Mouse (Mus musculus): ENCODE data around the gene Cabp2. TPM values are rescaled to one million over a fixed set of nuclear protein-coding genes. Genes with fewer than 3 reads are reported as not detected.
A peak's percentile ranks its signal among the peaks of the same experiment; 100 is the strongest.
"Not testable (repeated sequence)": the region's sequence is repeated elsewhere in the genome, so short reads cannot be mapped to it uniquely, and the experiment has no call there.

Cabp2 gene
- polyA plus RNA-seq, 1 experiment from 2014 or later: not detected

GRCm38 (mm10) chr19:4122411-4123370 lies 41.3 kb downstream of the Cabp2 start:
- Histone ChIP-seq H3K4me1 (replicated peaks; ENCODE audit: control insufficient read depth, insufficient read depth, low read length) (peaks cover 10% of the 10 kb centered on the region), H3K27me3 (ENCODE audit: control insufficient read depth, insufficient read depth, low read length) (no peaks in the 10 kb centered on the region), H3K9me3 (ENCODE audit: control insufficient read depth, low read length) (no peaks in the 10 kb centered on the region), H3K4me2 (ENCODE audit: low read depth, low read length, severe bottlenecking) (no peak overlapping the region), H3K36me3 (ENCODE audit: control insufficient read depth, insufficient read depth, low read length) (no peaks in the 10 kb centered on the region; the same call in 1 of the 2 replicates), H3K9ac (ENCODE audit: low read length) (no peak overlapping the region), H3K27ac (ENCODE audit: low read depth, low read length) (no peak overlapping the region), H3K4me3 (ENCODE audit: low read depth, low read length) (no peak overlapping the region)
- ATAC-seq (replicated peaks; ENCODE audit: low FRiP score) (no peak), DNase-seq (ENCODE audit: low spot score) (no peak)
- WGBS: 83% methylated on average over 7 of the region's 7 CpGs

GRCm38 (mm10) chr19:4124432-4124831 lies 43.1 kb downstream of the Cabp2 start:
- 87% methylated on average over 4 of the region's 4 CpGs for WGBS
- no peak for ATAC-seq (replicated peaks; ENCODE audit: low FRiP score)

GRCm38 (mm10) chr19:4125268-4125667 lies 43.9 kb downstream of the Cabp2 start:
- not testable (repeated sequence) for DNase-seq (ENCODE audit: low spot score); H3K27me3 ChIP-seq (ENCODE audit: control insufficient read depth, insufficient read depth, low read length); H3K27ac ChIP-seq (ENCODE audit: low read depth, low read length); H3K36me3 ChIP-seq (ENCODE audit: control insufficient read depth, insufficient read depth, low read length); H3K9me3 ChIP-seq (ENCODE audit: control insufficient read depth, low read length)
- Histone ChIP-seq H3K4me2 (ENCODE audit: low read depth, low read length, severe bottlenecking) (peak overlapping the region; percentile 45), H3K9ac (ENCODE audit: low read length) (peak overlapping the region; percentile 39; the same call in 1 of the 2 replicates), H3K4me3 (ENCODE audit: low read depth, low read length) (peak overlapping the region; percentile 77), H3K4me1 (replicated peaks; ENCODE audit: control insufficient read depth, insufficient read depth, low read length) (peaks cover 10% of the 10 kb centered on the region)
- ATAC-seq (replicated peaks; ENCODE audit: low FRiP score): peak; percentile 40; the same call in 1 of the 2 replicates
- 23% methylated on average over 4 of the region's 4 CpGs for WGBS

More at GRCm38 (mm10) chr19:4124432-4124831, 43.1 kb downstream of the Cabp2 start:
- no peaks in the 10 kb centered on the region; the same call in 1 of the 2 replicates for H3K36me3 ChIP-seq (ENCODE audit: control insufficient read depth, insufficient read depth, low read length)
- H3K27ac ChIP-seq (ENCODE audit: low read depth, low read length): no peak overlapping the region
- no peak overlapping the region for H3K4me3 ChIP-seq (ENCODE audit: low read depth, low read length)
- H3K9ac ChIP-seq (ENCODE audit: low read length): no peak overlapping the region
- peaks cover 10% of the 10 kb centered on the region for H3K4me1 ChIP-seq (replicated peaks; ENCODE audit: control insufficient read depth, insufficient read depth, low read length)
- H3K9me3 ChIP-seq (ENCODE audit: control insufficient read depth, low read length): no peaks in the 10 kb centered on the region
- DNase-seq (ENCODE audit: low spot score): no peak
- H3K4me2 ChIP-seq (ENCODE audit: low read depth, low read length, severe bottlenecking): no peak overlapping the region
- no peaks in the 10 kb centered on the region for H3K27me3 ChIP-seq (ENCODE audit: control insufficient read depth, insufficient read depth, low read length)

- H3K4me2 ChIP-seq (ENCODE audit: low read depth, low read length, severe bottlenecking): peak within 1 kb of the TSS; percentile 73
- no peak within 1 kb of the TSS for H3K27ac ChIP-seq (ENCODE audit: low read depth, low read length)
- H3K27me3 ChIP-seq (ENCODE audit: control insufficient read depth, insufficient read depth, low read length): no peaks in the 10 kb centered on the region
- WGBS: 1% methylated on average over 64 of the region's 64 CpGs
- peak; percentile 99 for DNase-seq (ENCODE audit: low spot score)
- H3K36me3 ChIP-seq (ENCODE audit: control insufficient read depth, insufficient read depth, low read length): no peaks in the 10 kb centered on the region; the same call in 1 of the 2 replicates
- peak within 1 kb of the TSS; percentile 71 for H3K9ac ChIP-seq (ENCODE audit: low read length)
- peaks cover 9% of the 10 kb centered on the region for H3K4me1 ChIP-seq (replicated peaks; ENCODE audit: control insufficient read depth, insufficient read depth, low read length)
- ATAC-seq (replicated peaks; ENCODE audit: low FRiP score): peak; percentile 93
- no peaks in the 10 kb centered on the region for H3K9me3 ChIP-seq (ENCODE audit: control insufficient read depth, low read length)
- H3K4me3 ChIP-seq (ENCODE audit: low read depth, low read length): peak within 1 kb of the TSS; percentile 77
These were observed 44.6 kb downstream of the Cabp2 start, which contains the start of gene Aip for GRCm38 (mm10) chr19:4125741-4126696. TSS of gene Aip (minus strand) at chr19:4125858.

- ATAC-seq (replicated peaks; ENCODE audit: low FRiP score): no peak
- no peak for DNase-seq (ENCODE audit: low spot score)
- 70% methylated on average over 7 of the region's 7 CpGs for WGBS
- Histone ChIP-seq H3K36me3 (ENCODE audit: control insufficient read depth, insufficient read depth, low read length) (no peaks in the 10 kb centered on the region; the same call in 1 of the 2 replicates), H3K27me3 (ENCODE audit: control insufficient read depth, insufficient read depth, low read length) (no peaks in the 10 kb centered on the region), H3K4me1 (replicated peaks; ENCODE audit: control insufficient read depth, insufficient read depth, low read length) (peaks cover 9% of the 10 kb centered on the region), H3K4me2 (ENCODE audit: low read depth, low read length, severe bottlenecking) (peak overlapping the region; percentile 73), H3K27ac (ENCODE audit: low read depth, low read length) (no peak overlapping the region), H3K9ac (ENCODE audit: low read length) (peak overlapping the region; percentile 71), H3K4me3 (ENCODE audit: low read depth, low read length) (peak overlapping the region; percentile 77), H3K9me3 (ENCODE audit: control insufficient read depth, low read length) (no peaks in the 10 kb centered on the region)
These were observed 45.5 kb downstream of the Cabp2 start for GRCm38 (mm10) chr19:4126759-4127495.

- Histone ChIP-seq H3K36me3 (ENCODE audit: control insufficient read depth, insufficient read depth, low read length) (peaks cover 3% of the 10 kb centered on the region; the same call in 1 of the 2 replicates), H3K9ac (ENCODE audit: low read length) (no peak overlapping the region), H3K4me1 (replicated peaks; ENCODE audit: control insufficient read depth, insufficient read depth, low read length) (peaks cover 9% of the 10 kb centered on the region), H3K4me3 (ENCODE audit: low read depth, low read length) (no peak overlapping the region), H3K4me2 (ENCODE audit: low read depth, low read length, severe bottlenecking) (no peak overlapping the region), H3K27me3 (ENCODE audit: control insufficient read depth, insufficient read depth, low read length) (no peaks in the 10 kb centered on the region), H3K9me3 (ENCODE audit: control insufficient read depth, low read length) (no peaks in the 10 kb centered on the region), H3K27ac (ENCODE audit: low read depth, low read length) (no peak overlapping the region)
- no peak for DNase-seq (ENCODE audit: low spot score)
- no peak for ATAC-seq (replicated peaks; ENCODE audit: low FRiP score)
- 94% methylated on average over 7 of the region's 7 CpGs for WGBS
These were observed 48.1 kb downstream of the Cabp2 start for GRCm38 (mm10) chr19:4129462-4129861.

- Histone ChIP-seq H3K4me3 (ENCODE audit: low read depth, low read length) (no peak overlapping the region), H3K9me3 (ENCODE audit: control insufficient read depth, low read length) (no peaks in the 10 kb centered on the region), H3K4me1 (replicated peaks; ENCODE audit: control insufficient read depth, insufficient read depth, low read length) (peaks cover 8% of the 10 kb centered on the region), H3K4me2 (ENCODE audit: low read depth, low read length, severe bottlenecking) (no peak overlapping the region), H3K36me3 (ENCODE audit: control insufficient read depth, insufficient read depth, low read length) (peaks cover 3% of the 10 kb centered on the region; the same call in 1 of the 2 replicates), H3K27me3 (ENCODE audit: control insufficient read depth, insufficient read depth, low read length) (no peaks in the 10 kb centered on the region), H3K9ac (ENCODE audit: low read length) (no peak overlapping the region), H3K27ac (ENCODE audit: low read depth, low read length) (no peak overlapping the region)
- ATAC-seq (replicated peaks; ENCODE audit: low FRiP score): no peak
- 87% methylated on average over 4 of the region's 4 CpGs for WGBS
- DNase-seq (ENCODE audit: low spot score): no peak
These were observed 48.7 kb downstream of the Cabp2 start for GRCm38 (mm10) chr19:4130106-4130505.
